Mouse (Mus musculus) kidney, postnatal 36 days (tissue): ENCODE measurements at regions not wholly inside any gene's neighbourhood (a gene's known extent, or its start where the extent isn't known, plus 50 kb on each side); places are given as distances from the start of the nearest gene placed in this dataset.
"Not testable (repeated sequence)": the region's sequence is repeated elsewhere in the genome, so short reads cannot be mapped to it uniquely, and the experiment has no call there.

Experiments used
- DNase-seq, 2 experiments: peaks; one replicate each; pipeline ENCODE4 v3.0.0; 2021 to 2022; ENCODE audit warnings: mixed read lengths in 2 of 2

GRCm38 (mm10) chr1:105900158-105900557 lies 90.0 kb upstream of the Zcchc2 start:
- DNase-seq = no peak

GRCm38 (mm10) chr1:105900920-105901319 lies 89.3 kb upstream of the Zcchc2 start:
- DNase-seq = no peak

- DNase-seq = no peak
These were observed 86.7 kb upstream of the Zcchc2 start for GRCm38 (mm10) chr1:105903286-105904115.

- DNase-seq = no peak
These were observed 85.5 kb upstream of the Zcchc2 start for GRCm38 (mm10) chr1:105904737-105905136.

DNA sequence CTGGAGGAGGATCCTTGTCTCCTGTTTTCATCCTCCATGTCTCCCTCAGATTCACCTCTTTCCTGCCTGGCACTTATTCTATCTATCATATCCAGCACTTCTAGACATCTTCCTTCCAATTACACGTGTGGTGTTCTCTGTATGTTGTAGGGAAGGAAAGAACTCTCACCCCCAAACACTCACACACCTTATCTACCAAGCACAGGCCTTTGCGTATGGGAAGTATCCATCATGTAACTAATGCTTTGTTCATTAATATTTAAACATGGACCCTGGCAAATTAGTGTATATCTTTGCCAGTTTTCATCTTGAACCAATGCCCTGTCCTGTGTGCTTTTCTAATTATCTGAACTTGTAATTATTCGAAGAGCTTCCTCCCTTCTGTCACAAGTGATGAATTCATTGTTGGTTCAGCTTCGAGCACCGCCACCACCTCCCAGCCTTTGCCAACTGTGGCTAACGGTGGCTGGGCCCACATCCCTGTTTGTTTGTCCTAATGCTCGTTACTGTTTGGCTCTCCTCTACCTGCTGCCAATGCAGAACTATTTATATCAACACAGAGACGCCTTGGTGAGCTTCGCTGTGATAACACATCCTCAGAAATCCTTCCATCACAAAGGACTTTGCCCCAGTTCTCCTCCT lies 84.3 kb upstream of the Zcchc2 start:
- DNase-seq = no peak

- peak; percentile 27 to 52 for DNase-seq
These were observed 83.8 kb upstream of the Zcchc2 start for GRCm38 (mm10) chr1:105906427-105906798.

- peak; percentile 17 to 24 for DNase-seq
These were observed 82.0 kb upstream of the Zcchc2 start for GRCm38 (mm10) chr1:105908029-105908876.

- no peak for DNase-seq
These were observed 81.1 kb upstream of the Zcchc2 start for GRCm38 (mm10) chr1:105909121-105909520.

DNA sequence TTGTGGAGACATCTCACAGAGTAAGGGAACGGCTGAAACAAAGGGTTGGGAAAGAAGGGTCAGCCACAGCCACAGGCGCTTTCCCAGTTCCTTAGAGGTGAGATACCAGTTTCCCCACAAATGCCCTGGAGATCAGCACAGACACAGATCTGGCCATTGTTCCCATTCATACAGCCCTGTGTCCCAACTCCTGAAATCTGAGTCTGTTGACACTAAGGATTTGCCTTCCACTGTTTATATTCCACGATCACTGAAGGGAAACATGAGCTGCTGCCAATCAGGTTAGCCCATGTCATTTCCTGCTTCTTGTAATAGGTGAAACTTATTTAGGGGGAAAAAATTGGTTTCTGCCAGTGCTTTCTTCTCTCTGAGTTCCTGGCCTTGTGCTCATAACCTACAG lies 78.5 kb upstream of the Zcchc2 start:
- DNase-seq = no peak

DNA sequence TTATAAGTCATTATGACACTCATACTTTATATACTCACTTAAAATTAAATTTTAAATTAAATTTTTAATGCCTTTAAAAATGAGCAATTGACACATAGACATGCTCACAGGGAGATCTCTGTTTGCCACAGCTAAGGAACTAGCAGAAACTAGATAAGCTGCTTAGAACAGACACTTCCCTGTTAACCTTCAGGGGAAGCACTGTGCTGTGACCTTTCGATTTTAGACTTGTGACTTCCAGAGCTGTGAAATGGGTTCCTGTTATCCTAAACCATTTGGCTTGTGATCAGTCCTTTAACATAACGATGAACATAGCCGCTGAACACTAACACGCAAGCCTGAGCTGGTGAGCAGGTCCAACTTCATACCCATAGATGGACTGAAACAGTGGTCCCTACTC lies 68.4 kb upstream of the Zcchc2 start:
- no peak for DNase-seq

- no peak for DNase-seq
These were observed 67.6 kb upstream of the Zcchc2 start for GRCm38 (mm10) chr1:105922586-105922985.

- DNase-seq = no peak
These were observed 67.2 kb upstream of the Zcchc2 start for GRCm38 (mm10) chr1:105923001-105923400.

GRCm38 (mm10) chr1:105925617-105926370 lies 64.4 kb upstream of the Zcchc2 start:
- DNase-seq = peak; percentile 11 to 19

- DNase-seq = no peak
These were observed 63.3 kb upstream of the Zcchc2 start for GRCm38 (mm10) chr1:105926871-105927270.

- no peak for DNase-seq
These were observed 59.4 kb upstream of the Zcchc2 start for GRCm38 (mm10) chr1:105930841-105931240.

DNA sequence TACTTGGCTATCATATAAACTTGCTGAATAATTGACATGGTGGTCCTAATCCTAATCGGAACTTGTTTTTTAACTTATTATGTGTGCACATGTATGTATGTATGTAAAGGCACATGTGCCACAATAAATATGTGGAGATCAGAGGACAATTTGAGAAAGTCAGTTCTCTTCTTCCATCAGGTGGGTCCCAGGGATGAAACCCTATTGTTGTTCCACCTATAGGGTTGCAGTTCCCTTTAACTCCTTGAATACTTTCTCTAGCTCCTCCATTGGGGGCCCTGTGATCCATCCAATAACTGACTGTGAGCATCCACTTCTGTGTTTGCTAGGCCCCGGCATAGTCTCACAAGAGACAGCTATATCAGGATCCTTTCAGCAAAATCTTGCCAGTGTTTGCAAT lies 56.0 kb upstream of the Zcchc2 start:
- not testable (repeated sequence) for DNase-seq
